Mouse (Mus musculus): ENCODE results near the gene Mamstr. TPM values are rescaled to one million over a fixed set of nuclear protein-coding genes. Genes with fewer than 3 reads are reported as not detected.

Mamstr gene
- polyA plus RNA-seq, 1 experiment from 2014 or later: 7.2 TPM

GRCm38 (mm10) chr7:45598960-45599879, 40.6 kb upstream of the Mamstr start:
- no peaks in the 10 kb centered on the region for H3K9me3 ChIP-seq (ENCODE audit: control insufficient read depth, low read depth, low read length)
- H3K27ac ChIP-seq (ENCODE audit: low read length): no peak overlapping the region
- no peaks in the 10 kb centered on the region for H3K27me3 ChIP-seq (ENCODE audit: control insufficient read depth, insufficient read depth, low read length)
- no peak for ATAC-seq (ENCODE audit: insufficient number of reproducible peaks, insufficient read depth, low FRiP score, low read depth)
- H3K4me2 ChIP-seq (replicated peaks; ENCODE audit: low read depth, low read length): no peak overlapping the region
- 38% methylated on average over 18 of the region's 18 CpGs for WGBS
- H3K4me3 ChIP-seq (ENCODE audit: low read depth, low read length): no peak overlapping the region
- H3K4me1 ChIP-seq (ENCODE audit: control insufficient read depth, insufficient read depth, low read length): 0 out of 2 replicates have a peak, but pooled peaks cover 2% of the 10 kb centered on the region
- no peak overlapping the region for H3K9ac ChIP-seq (replicated peaks; ENCODE audit: low read depth, low read length)
- H3K36me3 ChIP-seq (ENCODE audit: control insufficient read depth, insufficient read depth, low read length): no peaks in the 10 kb centered on the region

- Histone ChIP-seq H3K4me3 (ENCODE audit: low read depth, low read length) (no peak overlapping the region), H3K27me3 (ENCODE audit: control insufficient read depth, insufficient read depth, low read length) (no peaks in the 10 kb centered on the region), H3K9me3 (ENCODE audit: control insufficient read depth, low read depth, low read length) (no peaks in the 10 kb centered on the region), H3K4me1 (ENCODE audit: control insufficient read depth, insufficient read depth, low read length) (0 out of 2 replicates have a peak, but pooled peaks cover 4% of the 10 kb centered on the region), H3K27ac (ENCODE audit: low read length) (peak overlapping the region; percentile 33; the same call in 1 of the 2 replicates), H3K36me3 (ENCODE audit: control insufficient read depth, insufficient read depth, low read length) (no peaks in the 10 kb centered on the region), H3K4me2 (replicated peaks; ENCODE audit: low read depth, low read length) (no peak overlapping the region), H3K9ac (replicated peaks; ENCODE audit: low read depth, low read length) (no peak overlapping the region)
- WGBS: 69% methylated on average over 9 of the region's 9 CpGs
- no peak for ATAC-seq (ENCODE audit: insufficient number of reproducible peaks, insufficient read depth, low FRiP score, low read depth)
Measured at GRCm38 (mm10) chr7:45605704-45606289, 34.0 kb upstream of the Mamstr start.

GRCm38 (mm10) chr7:45609511-45609910, 30.3 kb upstream of the Mamstr start:
- H3K27ac ChIP-seq (ENCODE audit: low read length): no peak overlapping the region
- H3K9me3 ChIP-seq (ENCODE audit: control insufficient read depth, low read depth, low read length): no peaks in the 10 kb centered on the region
- H3K9ac ChIP-seq (replicated peaks; ENCODE audit: low read depth, low read length): no peak overlapping the region
- no peak overlapping the region for H3K4me2 ChIP-seq (replicated peaks; ENCODE audit: low read depth, low read length)
- H3K36me3 ChIP-seq (ENCODE audit: control insufficient read depth, insufficient read depth, low read length): no peaks in the 10 kb centered on the region
- H3K4me1 ChIP-seq (ENCODE audit: control insufficient read depth, insufficient read depth, low read length): 0 out of 2 replicates have a peak, but pooled peaks cover 2% of the 10 kb centered on the region
- no peak overlapping the region for H3K4me3 ChIP-seq (ENCODE audit: low read depth, low read length)
- no peaks in the 10 kb centered on the region for H3K27me3 ChIP-seq (ENCODE audit: control insufficient read depth, insufficient read depth, low read length)
- WGBS: 56% methylated on average over 1 of the region's 1 CpGs
- ATAC-seq (ENCODE audit: insufficient number of reproducible peaks, insufficient read depth, low FRiP score, low read depth): no peak

GRCm38 (mm10) chr7:45616277-45616676, 23.5 kb upstream of the Mamstr start:
- no peaks in the 10 kb centered on the region for H3K36me3 ChIP-seq (ENCODE audit: control insufficient read depth, insufficient read depth, low read length)
- H3K4me3 ChIP-seq (ENCODE audit: low read depth, low read length): no peak overlapping the region
- no peak overlapping the region for H3K9ac ChIP-seq (replicated peaks; ENCODE audit: low read depth, low read length)
- 20% methylated on average over 6 of the region's 6 CpGs for WGBS
- no peak overlapping the region for H3K4me2 ChIP-seq (replicated peaks; ENCODE audit: low read depth, low read length)
- H3K9me3 ChIP-seq (ENCODE audit: control insufficient read depth, low read depth, low read length): no peaks in the 10 kb centered on the region
- ATAC-seq (ENCODE audit: insufficient number of reproducible peaks, insufficient read depth, low FRiP score, low read depth): no peak
- H3K27ac ChIP-seq (ENCODE audit: low read length): peak overlapping the region; percentile 7; the same call in 1 of the 2 replicates
- peaks cover 6% of the 10 kb centered on the region; the same call in 1 of the 2 replicates for H3K4me1 ChIP-seq (ENCODE audit: control insufficient read depth, insufficient read depth, low read length)
- no peaks in the 10 kb centered on the region for H3K27me3 ChIP-seq (ENCODE audit: control insufficient read depth, insufficient read depth, low read length)

- peaks cover 6% of the 10 kb centered on the region; the same call in 1 of the 2 replicates for H3K4me1 ChIP-seq (ENCODE audit: control insufficient read depth, insufficient read depth, low read length)
- H3K27me3 ChIP-seq (ENCODE audit: control insufficient read depth, insufficient read depth, low read length): no peaks in the 10 kb centered on the region
- no peak within 1 kb of the TSS for H3K9ac ChIP-seq (replicated peaks; ENCODE audit: low read depth, low read length)
- H3K9me3 ChIP-seq (ENCODE audit: control insufficient read depth, low read depth, low read length): no peaks in the 10 kb centered on the region
- H3K36me3 ChIP-seq (ENCODE audit: control insufficient read depth, insufficient read depth, low read length): no peaks in the 10 kb centered on the region
- WGBS: 5% methylated on average over 30 of the region's 31 CpGs
- peak; percentile 71 for ATAC-seq (ENCODE audit: insufficient number of reproducible peaks, insufficient read depth, low FRiP score, low read depth)
- peak within 1 kb of the TSS; percentile 7; the same call in 1 of the 2 replicates for H3K27ac ChIP-seq (ENCODE audit: low read length)
- peak within 1 kb of the TSS; percentile 44 for H3K4me2 ChIP-seq (replicated peaks; ENCODE audit: low read depth, low read length)
- no peak within 1 kb of the TSS; the same call in 1 of the 2 replicates for H3K4me3 ChIP-seq (ENCODE audit: low read depth, low read length)
Measured at GRCm38 (mm10) chr7:45617042-45617695, 22.6 kb upstream of the Mamstr start, which contains the start of gene Fut1. TSS of gene Fut1 (plus strand) at chr7:45617289.

GRCm38 (mm10) chr7:45618316-45618715, 21.5 kb upstream of the Mamstr start:
- Histone ChIP-seq H3K27me3 (ENCODE audit: control insufficient read depth, insufficient read depth, low read length) (no peaks in the 10 kb centered on the region), H3K27ac (ENCODE audit: low read length) (no peak overlapping the region), H3K9me3 (ENCODE audit: control insufficient read depth, low read depth, low read length) (no peaks in the 10 kb centered on the region), H3K4me2 (replicated peaks; ENCODE audit: low read depth, low read length) (no peak overlapping the region), H3K36me3 (ENCODE audit: control insufficient read depth, insufficient read depth, low read length) (no peaks in the 10 kb centered on the region), H3K4me1 (ENCODE audit: control insufficient read depth, insufficient read depth, low read length) (peaks cover 6% of the 10 kb centered on the region; the same call in 1 of the 2 replicates), H3K9ac (replicated peaks; ENCODE audit: low read depth, low read length) (no peak overlapping the region), H3K4me3 (ENCODE audit: low read depth, low read length) (no peak overlapping the region)
- WGBS: 82% methylated on average over 5 of the region's 5 CpGs
- ATAC-seq (ENCODE audit: insufficient number of reproducible peaks, insufficient read depth, low FRiP score, low read depth): no peak

- H3K4me2 ChIP-seq (replicated peaks; ENCODE audit: low read depth, low read length): no peak overlapping the region
- H3K36me3 ChIP-seq (ENCODE audit: control insufficient read depth, insufficient read depth, low read length): no peaks in the 10 kb centered on the region
- H3K4me1 ChIP-seq (ENCODE audit: control insufficient read depth, insufficient read depth, low read length): peaks cover 6% of the 10 kb centered on the region; the same call in 1 of the 2 replicates
- H3K27ac ChIP-seq (ENCODE audit: low read length): no peak overlapping the region
- no peaks in the 10 kb centered on the region for H3K27me3 ChIP-seq (ENCODE audit: control insufficient read depth, insufficient read depth, low read length)
- H3K9me3 ChIP-seq (ENCODE audit: control insufficient read depth, low read depth, low read length): no peaks in the 10 kb centered on the region
- no peak overlapping the region for H3K9ac ChIP-seq (replicated peaks; ENCODE audit: low read depth, low read length)
- ATAC-seq (ENCODE audit: insufficient number of reproducible peaks, insufficient read depth, low FRiP score, low read depth): no peak
- no peak overlapping the region for H3K4me3 ChIP-seq (ENCODE audit: low read depth, low read length)
- 89% methylated on average over 5 of the region's 5 CpGs for WGBS
Measured at GRCm38 (mm10) chr7:45619592-45619991, 20.2 kb upstream of the Mamstr start.

- no peak within 1 kb of the TSS for H3K4me3 ChIP-seq (ENCODE audit: low read depth, low read length)
- no peaks in the 10 kb centered on the region for H3K36me3 ChIP-seq (ENCODE audit: control insufficient read depth, insufficient read depth, low read length)
- H3K27me3 ChIP-seq (ENCODE audit: control insufficient read depth, insufficient read depth, low read length): no peaks in the 10 kb centered on the region
- no peak within 1 kb of the TSS for H3K9ac ChIP-seq (replicated peaks; ENCODE audit: low read depth, low read length)
- H3K4me1 ChIP-seq (ENCODE audit: control insufficient read depth, insufficient read depth, low read length): peaks cover 6% of the 10 kb centered on the region; the same call in 1 of the 2 replicates
- H3K9me3 ChIP-seq (ENCODE audit: control insufficient read depth, low read depth, low read length): no peaks in the 10 kb centered on the region
- WGBS: 27% methylated on average over 9 of the region's 9 CpGs
- no peak for ATAC-seq (ENCODE audit: insufficient number of reproducible peaks, insufficient read depth, low FRiP score, low read depth)
- no peak within 1 kb of the TSS for H3K4me2 ChIP-seq (replicated peaks; ENCODE audit: low read depth, low read length)
- H3K27ac ChIP-seq (ENCODE audit: low read length): no peak within 1 kb of the TSS
Measured at GRCm38 (mm10) chr7:45621443-45621842, 18.3 kb upstream of the Mamstr start, which contains the start of gene Izumo1. TSS of gene Izumo1 (plus strand) at chr7:45621811.
